ENCODE assay signal across 17 mouse cellular contexts in the genomic region with DNA sequence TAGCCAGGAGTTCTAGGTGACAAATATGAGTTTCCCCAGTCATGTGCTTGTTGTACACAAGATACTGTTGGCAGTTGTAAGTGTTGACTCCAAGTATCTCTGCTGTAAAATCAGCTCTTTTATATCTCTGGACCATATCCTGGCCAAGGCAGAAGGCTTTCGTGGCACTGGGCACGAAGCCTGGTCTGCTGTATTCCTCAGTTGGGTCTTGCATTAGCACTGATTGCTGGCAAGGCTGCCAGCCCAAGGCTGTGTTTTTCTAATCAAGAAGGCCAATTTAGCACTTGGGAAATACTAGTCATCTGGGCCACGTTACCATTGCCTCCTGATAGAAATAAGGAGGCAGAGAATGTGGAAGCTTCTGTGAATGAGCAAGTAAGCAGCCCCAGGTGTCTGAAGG.
DNase-seq lines count a peak whose midpoint lies in the region; TF ChIP-seq lines count a peak whose summit lies in the region.
"Had no signal": no experiment of that assay in that cellular context is flagged by ENCODE, and none has a peak within 500 bp of the region (broad histone marks: within the 10 kb centered on the region; RNA-seq: fewer than 3 reads in every experiment).

No protein-coding gene starts in this region.

- H3K4me3 ChIP-seq in gastrocnemius, adult 2 months, result no peak overlapping the region
- H3K4me3 ChIP-seq: heart, embryonic 12.5 days; hindbrain, embryonic 12.5 days; limb, embryonic 13.5 days; liver, embryonic 15.5 days; neural tube, embryonic 12.5 days had no signal

- H3K27ac ChIP-seq in gastrocnemius, adult 2 months, result no peak overlapping the region
- H3K27ac ChIP-seq: hindbrain, embryonic 12.5 days; kidney, postnatal 0 days; limb, embryonic 13.5 days; liver, embryonic 15.5 days; neural tube, embryonic 12.5 days had no signal

- intact Hi-C loops in gastrocnemius, adult 2 months (cut with DNase I), result no loop called here

- TF ChIP-seq CTCF in gastrocnemius, adult 2 months (IDR thresholded peaks at IDR 0.05), result no peak

- DNase-seq in cerebellum, adult 9-11 months, result peak; percentile 1
- DNase-seq in cerebellum, postnatal 4 days (ENCODE audit: low spot score in 2 of 2), result no peak
- DNase-seq in gastrocnemius, adult 2 months, result peak; percentile 15
- DNase-seq in gastrocnemius, postnatal 10 days, result no peak
- DNase-seq in testis, postnatal 14 days (ENCODE audit: low spot score), result peak; percentile 3
- no peak for DNase-seq in testis, postnatal 10 days (ENCODE audit: low spot score)
- no peak for DNase-seq in thymus, postnatal 14 days
- no peak for DNase-seq in urinary bladder, postnatal 25 days (ENCODE audit: low spot score)
- DNase-seq: heart, postnatal 14 days; kidney, adult 18-20 months; right cerebral cortex, postnatal 25 days had no signal

Comparison
In these comparisons a context has a peak if more than half of its experiments do, and no peak if none do; other contexts are left out.
1. DNase-seq: peak in cerebellum, adult 9-11 months (single experiment), gastrocnemius, adult 2 months (single experiment) and testis, postnatal 14 days (single experiment); none in cerebellum, postnatal 4 days (0 of 2), gastrocnemius, postnatal 10 days (single experiment), testis, postnatal 10 days (single experiment), thymus, postnatal 14 days (single experiment) and urinary bladder, postnatal 25 days (single experiment).